Mouse (Mus musculus): ENCODE results near the gene Gpr18.

Gene Gpr18

DNA sequence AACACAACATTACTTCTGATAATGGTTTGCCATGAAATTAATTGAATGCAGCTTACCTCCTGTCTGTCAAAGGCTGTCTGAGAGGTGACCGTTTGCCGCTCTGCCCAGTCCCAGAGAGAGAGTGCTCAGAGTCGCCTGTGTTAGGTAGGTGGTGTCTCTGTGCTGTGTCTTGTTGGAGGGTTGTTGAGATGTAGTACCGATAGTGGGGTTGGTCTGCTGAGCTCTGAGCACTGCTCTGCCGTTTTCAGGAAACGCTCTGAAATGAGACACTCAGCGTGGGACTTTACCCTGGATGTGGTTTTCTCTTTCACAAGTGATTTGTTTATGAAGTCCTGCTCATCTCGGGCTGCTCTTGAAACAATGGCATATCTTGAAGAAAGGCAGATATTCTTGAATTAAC lies at the start of gene Gpr18:
TSS of gene Gpr18 (minus strand) at position 161 of the 400 bp plus-strand sequence.
- DNase-seq (ENCODE audit: extremely low spot score) = no peak

DNA sequence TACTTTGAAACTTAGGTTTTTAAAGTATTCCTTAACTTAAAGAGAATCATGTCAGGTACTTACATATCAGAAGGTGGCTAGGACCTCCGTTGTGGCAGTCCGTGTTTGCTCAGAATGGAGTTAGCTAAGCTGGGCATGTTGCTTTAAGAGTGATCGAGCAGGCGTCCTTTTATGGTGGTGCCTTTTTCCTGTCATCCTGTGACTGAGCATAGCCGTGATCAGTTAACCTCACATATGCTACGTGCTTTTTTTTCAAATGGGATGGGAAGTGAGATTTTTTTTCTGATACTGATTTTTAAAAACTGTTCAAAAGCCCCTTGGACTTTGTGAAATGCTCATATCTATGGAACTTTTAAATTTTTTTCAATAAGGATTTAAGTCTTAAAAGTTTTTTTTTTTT lies 49.4 kb upstream of the Gpr18 start, which contains the start of gene Gpr183:
TSS of gene Gpr183 (minus strand) at position 206 of the 400 bp plus-strand sequence.
- DNase-seq (ENCODE audit: extremely low spot score) = no peak

DNA sequence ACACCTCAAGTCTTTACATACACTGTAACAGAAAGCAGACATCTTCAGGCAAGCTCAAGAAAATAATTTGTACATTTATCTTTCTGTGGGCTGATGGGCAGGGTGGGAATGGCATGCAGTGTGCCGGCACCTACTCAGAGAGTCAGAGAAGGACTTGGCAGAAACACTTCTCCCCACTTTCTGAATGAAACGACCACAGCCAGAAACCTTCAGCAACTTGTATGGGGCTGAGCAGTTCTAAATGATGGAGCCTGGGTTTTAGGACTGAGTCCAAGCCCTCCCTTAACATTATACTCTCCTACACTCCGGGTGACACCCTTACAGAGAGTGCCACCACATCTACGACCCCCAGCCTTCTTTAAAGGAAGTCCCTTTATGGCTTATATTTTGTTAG lies 48.4 kb upstream of the Gpr18 start:
- DNase-seq (ENCODE audit: extremely low spot score) = no peak

DNA sequence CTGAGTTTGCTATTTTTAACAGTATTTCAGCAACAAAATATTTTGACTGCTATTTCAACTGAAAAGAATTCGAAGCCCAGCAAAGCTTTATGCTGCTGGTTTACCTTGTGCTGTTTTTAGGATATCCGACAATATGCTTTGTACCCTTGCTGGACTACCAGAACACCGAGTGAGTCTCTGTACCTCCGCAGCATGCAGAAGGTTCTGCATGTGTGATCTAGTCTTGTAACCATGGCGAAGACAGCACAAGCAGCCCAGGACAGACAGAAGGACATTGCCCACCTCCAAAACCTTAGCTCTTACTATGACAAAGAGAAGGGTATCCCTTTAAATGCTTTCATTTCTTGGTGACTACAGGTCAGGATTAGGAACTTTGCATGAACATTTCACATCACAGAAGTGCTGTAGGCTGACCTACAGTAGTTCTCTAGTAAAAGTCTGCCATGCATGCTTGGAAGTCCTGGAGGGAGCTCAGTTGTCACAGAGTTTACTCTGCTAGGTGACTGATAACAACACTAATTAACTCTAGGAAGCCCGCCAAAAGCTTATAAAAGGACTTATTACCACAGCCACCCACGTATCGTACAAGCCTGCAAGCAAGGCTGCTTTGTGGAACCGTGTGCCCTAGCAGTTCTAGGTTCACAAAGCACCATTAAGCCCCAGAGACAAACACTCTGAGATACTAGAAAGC lies 47.8 kb upstream of the Gpr18 start:
- no peak for DNase-seq (ENCODE audit: extremely low spot score)

DNA sequence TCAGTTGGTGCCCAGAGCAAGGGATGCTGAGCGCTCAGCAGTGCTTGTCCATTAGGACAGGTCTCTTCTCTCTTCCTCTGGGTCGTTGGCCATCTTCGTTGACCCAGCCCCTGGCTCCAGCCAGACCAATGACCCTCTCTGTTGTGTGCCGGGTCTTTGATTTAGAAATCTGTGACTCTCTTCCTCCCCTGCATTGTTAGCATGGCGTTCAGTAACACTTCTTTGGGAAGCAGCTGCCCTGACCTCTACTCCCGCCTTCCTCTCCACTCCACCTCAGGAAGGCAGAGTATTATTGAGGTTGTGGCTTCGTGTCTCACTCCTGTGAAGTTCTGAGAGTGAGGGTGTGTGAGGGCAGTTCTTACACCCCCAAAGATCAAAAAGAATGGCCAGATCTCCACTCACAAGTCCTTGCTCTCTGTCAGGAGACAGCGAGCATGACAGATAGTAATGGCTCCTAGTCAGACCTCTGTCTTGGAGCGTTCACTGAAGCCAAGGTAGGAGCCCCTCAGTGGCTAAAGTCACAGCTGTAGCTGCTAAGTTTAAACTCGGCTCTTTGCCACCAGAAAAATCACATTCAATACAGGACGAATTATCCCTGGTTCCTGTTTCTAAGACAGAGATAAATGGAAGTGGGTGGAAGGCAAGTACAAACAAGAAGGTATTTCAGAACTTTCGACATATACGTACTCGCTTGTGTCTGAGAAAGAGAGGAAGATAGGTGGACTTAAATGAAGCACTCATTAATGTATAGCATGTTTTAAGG lies 46.7 kb upstream of the Gpr18 start:
- no peak for DNase-seq (ENCODE audit: extremely low spot score)

DNA sequence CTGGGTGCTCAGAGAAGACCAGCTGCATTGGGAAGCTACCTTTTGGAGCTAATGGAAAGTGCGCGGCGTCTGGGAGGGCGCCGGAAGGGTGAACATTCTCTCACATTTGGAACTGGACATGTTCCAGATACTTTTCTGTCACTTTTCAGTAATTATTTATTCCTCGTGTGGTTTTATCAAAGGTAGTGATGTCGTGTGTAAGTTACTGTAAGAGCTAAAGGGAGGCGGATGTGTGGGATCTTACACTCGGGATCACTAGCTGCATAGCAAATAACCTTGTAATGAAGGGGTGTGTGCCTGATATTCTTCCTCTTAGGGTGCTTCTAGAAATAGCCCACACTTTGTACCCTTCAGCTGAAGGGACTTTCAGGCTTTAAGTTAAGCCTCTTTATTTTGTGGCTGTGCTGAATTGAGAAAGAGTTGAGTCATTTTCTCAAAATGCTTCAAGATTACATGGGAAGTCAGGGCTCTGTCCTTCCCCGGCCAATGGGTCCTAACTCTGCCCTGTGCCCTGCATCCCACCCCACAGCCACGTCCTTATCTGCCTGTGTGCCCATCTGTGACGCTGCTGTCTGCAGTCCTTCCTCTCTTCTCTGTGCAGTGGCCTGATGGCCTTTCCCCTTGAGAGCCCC lies 46.0 kb upstream of the Gpr18 start:
- no peak for DNase-seq (ENCODE audit: extremely low spot score)

DNA sequence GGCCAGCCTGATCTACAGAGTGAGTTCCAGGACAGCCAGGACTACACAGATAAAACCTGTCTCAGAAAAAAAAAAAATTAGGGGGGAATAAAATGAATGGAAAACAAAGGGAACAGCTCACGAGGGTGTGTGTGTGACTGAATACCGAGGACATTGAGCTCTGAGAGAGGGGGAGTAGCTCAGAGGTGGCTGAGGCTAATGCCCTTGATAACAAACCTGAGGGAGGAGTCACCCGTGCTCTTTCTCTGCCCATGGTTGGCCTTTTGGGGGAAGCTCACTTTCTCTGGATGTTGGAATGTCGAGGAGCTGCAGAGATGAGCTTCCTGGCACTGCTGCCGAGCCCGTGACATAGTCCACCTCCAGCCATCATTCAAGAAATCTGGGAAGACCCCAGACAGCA lies 45.4 kb upstream of the Gpr18 start:
- no peak for DNase-seq (ENCODE audit: extremely low spot score)

DNA sequence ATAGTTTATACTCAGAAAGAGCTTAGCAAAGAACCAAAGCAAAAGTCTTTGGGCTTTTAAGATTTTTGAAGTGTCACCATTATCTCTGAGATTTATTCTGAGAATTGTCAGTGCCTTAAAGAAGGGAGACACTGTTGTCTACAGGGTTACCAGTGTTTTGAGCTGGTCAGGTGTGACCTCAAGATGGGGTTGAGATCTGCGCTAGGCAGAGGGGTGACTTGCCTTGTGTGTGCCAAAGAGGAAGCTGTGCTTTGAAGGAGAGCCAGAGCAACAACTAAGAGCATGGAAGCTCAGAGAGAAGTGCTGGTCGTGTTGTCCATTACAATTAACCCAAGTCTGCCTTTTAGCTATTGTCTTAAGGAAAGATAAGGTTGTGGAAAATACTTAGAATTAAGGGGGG lies 45.0 kb upstream of the Gpr18 start:
- no peak for DNase-seq (ENCODE audit: extremely low spot score)

DNA sequence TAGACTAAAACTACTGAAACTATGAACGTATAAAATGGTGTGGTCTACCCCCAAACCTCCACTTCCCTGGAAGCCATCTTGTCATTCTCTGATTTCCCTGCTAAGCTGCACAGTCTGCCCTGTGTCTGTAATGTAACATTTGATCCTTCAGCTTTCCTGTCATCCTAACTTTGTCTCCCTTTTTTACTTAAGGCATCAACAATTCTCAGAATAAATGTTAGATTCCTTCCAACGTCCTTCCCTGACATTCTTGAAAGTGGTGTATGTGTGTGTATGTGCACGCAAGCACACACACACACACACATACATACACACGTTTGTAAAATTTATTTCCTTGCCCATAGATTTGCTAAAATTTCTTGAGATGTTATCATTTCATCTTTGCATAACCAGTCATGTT lies 44.5 kb upstream of the Gpr18 start:
- DNase-seq (ENCODE audit: extremely low spot score) = no peak

DNA sequence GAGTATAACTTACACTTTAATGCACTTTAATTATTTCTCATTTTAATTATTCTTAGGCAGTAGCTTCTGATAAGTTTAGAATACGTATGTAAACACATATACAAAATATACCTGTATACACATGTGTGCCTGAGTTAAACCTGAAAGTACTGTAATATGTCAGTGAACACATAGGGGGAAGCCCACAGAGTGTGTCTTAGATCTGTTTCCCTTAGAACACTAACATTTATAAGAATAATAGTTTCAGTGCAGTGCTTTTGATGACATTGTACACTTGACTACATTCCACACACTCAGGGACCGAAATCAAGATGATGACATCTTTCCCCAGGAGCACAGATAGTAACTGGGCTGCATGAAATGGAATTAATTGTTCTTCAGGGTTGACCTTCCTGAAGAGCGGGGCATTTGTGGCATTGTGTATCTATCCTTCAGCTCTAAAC lies 44.0 kb upstream of the Gpr18 start:
- no peak for DNase-seq (ENCODE audit: extremely low spot score)

DNA sequence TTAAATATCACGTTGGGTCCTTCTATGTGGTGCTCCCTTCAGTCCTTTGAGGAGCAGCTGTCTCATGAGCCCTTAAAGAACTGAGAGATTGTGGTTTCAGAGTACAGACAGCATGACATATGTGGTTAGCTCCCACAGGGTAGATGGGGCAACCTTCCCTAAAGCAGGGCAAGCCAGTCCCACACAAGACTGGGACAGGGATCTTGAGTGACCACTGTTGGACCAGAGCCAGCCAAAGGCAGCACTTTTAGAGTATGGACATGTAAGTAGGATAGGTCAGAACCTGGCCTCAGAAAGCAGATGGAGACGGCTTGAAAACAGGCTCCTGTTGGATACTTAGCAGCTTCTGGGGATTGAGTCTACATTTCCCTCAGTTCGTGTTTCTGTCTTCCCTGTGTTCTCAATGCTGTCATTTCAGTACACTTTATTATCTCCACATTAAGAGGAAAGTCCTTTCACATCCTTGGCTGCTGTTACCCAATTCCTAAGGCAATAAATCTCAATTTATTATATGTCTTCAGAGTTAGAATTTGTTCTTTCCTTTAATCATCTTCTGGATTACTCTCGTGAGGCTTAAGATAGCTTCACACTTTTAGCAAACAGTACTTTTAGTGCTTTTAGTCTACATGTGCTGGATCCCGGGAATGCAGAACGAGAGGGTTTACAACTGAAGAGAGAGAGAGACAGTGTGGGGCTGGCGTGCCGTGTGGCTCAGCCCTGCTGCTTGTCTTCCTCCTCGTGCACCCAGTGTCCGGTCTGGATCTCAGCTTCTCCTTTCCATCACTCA lies 43.4 kb upstream of the Gpr18 start:
- DNase-seq (ENCODE audit: extremely low spot score) = no peak

DNA sequence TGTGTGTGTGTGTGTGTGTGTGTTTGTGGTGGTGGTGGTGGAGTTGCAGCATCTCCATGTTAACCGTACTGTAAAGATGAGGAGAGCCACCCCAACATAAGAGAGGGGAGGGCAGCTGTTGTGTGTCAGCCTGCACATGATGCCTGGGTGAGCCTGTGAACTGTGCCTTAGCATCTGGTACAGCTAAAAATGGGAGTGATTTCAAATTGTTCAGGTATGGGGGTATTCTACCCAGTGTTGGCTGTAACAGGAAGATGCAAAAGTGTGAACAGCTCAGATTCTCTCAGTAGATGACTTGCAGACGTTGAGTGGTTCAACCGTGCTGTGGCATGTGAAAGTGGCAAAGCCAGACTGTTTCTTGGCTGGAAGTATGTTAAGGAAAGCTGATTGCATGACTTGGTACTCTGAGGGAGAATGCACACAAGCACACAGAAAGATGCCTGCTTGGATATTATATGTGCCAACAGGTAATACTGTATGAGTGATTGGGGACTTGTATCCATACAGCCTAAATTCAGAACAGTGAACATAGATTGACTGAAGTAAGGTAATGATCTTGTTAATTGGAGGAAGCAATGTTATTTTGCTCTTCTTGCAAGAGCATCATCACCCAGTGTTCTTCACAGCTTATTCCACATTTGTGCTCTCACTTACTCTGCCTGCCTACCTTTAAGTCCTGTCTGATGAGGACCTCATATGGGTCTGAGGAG lies 42.6 kb upstream of the Gpr18 start:
- no peak for DNase-seq (ENCODE audit: extremely low spot score)

DNA sequence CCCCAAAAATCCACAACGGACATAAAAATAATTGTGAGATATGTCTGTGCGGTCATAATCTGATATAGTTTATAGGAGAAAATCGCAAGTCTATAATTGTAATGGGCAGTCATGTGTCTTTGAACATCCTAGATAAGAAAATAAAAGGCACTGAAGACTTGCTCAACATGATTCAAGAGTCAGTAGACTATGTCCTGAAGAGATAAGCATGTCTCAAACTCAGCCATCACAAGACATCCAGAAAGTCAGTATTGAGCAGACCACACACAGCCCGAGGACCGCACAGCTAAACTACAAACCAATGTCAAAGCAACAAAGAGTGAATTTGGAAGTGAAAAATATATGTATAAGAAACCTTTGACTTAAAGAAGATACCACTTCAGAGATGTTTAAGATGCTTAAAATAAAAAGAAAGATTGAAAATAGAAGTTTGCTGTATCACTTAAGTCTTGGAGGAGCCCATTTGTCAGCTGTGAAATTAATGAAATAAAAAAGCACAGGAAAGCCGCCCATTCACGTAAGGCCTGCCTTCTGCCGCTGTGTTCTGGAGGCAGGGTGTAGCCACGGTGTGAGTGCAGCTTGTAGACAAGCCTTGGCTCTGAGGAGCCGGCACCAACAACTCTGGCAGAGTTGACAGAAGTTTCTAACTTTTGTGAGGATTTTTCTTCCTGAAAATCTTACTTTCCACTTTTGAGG lies 41.7 kb upstream of the Gpr18 start:
- no peak for DNase-seq (ENCODE audit: extremely low spot score)

DNA sequence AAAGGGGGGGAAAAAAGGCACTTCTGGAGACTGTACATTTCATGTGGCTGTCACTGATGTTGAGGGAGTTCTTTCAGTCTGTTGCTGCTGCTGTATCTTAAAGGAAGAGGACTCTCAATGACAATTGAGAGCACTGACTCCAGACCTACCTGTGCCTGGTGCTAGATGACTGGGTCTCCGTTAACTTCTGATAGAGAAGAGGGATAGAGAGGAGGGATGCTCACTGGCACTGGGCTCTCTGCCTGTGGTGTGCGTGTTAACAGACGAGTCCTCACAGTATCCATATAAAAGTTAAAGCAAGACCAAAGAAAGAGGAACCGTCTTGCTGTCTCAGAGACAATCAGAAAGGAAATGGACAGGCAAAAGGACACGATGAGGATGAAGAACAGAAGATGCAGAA lies 40.7 kb upstream of the Gpr18 start:
- DNase-seq (ENCODE audit: extremely low spot score) = no peak

DNA sequence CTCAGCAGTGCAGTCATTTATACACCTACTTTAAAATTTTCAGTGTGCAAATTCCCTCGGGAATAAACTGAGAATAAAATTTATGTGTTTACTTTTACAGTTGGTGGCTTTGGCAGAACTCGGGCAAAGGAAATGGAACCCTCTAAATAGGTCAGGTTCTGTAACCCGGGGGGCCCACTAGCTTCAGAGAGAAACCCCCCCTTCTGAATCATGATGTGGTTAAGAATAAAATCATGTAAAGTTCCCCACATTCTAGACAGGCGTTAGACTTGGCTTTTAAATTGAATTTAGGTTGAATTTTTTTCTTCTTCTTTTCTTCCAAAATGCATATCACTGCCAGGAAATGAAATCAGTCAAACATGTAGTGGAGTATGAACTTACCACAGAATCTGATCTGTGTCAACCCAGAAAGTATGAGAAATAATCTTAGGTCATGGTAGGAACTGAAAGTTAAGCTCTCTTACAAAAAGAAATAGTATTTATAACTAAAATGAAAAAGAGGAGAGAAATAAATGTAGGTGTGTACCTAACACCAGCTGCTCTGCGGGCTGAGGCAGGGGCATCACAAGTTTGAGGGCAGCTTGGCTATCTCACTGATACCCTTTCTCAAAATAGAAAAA lies 39.7 kb upstream of the Gpr18 start:
- no peak for DNase-seq (ENCODE audit: extremely low spot score)

DNA sequence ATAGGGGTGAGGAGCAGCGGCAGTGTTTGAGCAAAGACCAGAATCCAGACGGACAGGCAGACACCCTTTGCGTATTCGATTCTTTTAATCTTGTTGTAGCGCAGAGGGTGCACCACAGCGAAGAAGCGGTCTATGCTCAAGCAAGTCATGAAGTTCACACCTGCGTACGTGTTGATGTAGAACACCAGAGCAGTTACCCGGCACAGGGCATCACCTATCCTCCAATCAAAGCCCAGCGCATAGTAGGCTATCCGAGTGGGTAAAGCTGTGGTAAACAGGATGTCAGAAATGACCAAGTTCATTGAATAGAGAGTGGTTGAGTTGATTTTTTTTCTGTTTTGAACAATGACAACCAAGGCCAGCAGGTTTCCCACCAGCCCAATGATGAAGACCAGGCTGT lies 39.0 kb upstream of the Gpr18 start:
- no peak for DNase-seq (ENCODE audit: extremely low spot score)

DNA sequence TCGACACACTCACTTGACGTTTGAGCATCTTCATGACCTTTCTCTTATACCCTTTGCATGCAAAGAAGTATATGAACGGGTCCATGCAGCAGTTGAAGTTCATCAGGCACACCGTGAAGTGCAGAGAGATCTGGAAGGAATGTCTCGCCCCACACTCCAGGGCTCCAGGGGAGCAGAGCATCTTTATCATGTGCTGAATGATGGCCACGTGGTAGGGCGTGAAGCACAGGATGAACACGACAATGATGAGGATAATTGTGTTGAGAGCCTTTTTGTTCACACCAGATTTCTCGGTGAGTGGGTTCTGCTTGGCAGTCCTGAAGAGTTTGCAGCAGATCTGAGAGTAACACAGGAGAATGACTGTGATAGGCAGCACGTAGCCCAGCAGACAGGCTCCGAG lies 38.5 kb upstream of the Gpr18 start:
- DNase-seq (ENCODE audit: extremely low spot score) = no peak

DNA sequence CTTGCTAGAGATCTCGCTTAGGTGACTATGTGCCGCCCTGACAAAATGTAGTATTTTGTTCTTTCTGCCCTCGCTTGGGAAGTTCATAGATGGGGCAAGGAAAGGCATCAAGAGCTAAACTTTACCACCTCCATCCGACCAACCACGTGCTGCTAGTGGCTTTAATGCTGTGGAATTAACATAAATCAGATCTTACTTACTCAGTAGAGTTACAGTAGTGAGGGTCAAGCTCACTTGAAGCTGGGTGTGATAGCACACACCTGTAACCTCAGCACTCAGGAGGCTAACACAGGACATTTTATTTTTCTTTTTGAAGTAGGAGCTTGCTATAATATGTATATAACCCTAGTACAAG lies 36.4 kb upstream of the Gpr18 start:
- no peak for DNase-seq (ENCODE audit: extremely low spot score)

DNA sequence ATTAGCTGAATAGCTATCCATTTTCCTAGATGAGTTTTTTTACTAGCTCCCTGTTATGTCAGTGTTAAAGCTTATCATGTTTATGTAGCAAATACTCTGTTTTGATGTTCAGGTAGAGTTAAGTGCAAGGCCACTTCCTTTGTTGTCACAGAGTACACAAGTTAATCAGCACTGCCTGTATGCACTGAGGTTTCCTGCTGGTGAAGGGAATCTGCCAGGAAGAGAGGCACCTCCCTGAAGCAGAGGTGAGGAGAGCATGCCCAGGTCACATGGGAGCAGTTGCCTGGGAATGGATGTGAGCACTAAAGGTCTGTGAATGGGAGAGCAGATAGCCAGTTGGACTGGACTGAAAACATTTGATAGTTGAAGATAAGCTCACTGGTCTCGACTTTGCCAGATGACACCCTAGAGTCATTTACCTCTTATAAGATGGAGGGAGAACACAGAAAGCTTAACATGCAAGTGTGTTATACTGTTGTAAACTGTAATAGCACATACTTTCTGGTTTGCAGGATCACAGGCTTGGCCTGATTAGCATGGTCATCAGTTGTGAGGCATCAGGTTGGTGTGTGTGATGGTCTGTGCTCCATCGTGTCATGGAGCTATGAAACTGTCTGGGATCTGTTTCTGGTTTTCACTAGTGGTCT lies 35.9 kb upstream of the Gpr18 start:
- no peak for DNase-seq (ENCODE audit: extremely low spot score)

DNA sequence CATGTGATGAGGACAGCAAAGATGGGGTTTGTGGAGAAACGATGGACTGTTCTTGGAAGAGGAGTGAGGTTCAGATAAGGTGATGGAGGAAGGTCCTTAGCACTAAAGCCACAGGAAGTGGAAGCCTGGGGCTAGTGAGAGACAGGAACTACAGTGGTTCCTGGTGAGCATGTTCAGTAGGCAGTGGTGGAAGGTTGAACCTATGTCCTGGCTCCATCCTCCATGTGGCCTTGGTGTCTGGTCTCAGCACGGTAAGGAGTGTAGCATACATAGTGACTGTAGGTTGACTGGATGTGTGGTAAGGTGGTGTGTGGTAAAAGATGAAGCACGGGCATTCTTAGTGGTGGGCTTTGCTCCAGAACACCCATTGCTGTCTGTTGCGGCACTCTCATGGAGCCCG lies 34.3 kb upstream of the Gpr18 start:
- DNase-seq (ENCODE audit: extremely low spot score) = no peak
